Mouse (Mus musculus): ENCODE measurements at regions not wholly inside any gene's neighbourhood (a gene's known extent, or its start where the extent isn't known, plus 50 kb on each side); places are given as distances from the start of the nearest gene placed in this dataset.

GRCm38 (mm10) chr15:90827816-90828215, 148.6 kb upstream of the Cpne8 start:
- H3K27me3 ChIP-seq (ENCODE audit: control insufficient read depth, insufficient read depth, low read length), result no peaks in the 10 kb centered on the region
- H3K9ac ChIP-seq (ENCODE audit: low read length), result no peak overlapping the region
- ATAC-seq (ENCODE audit: low FRiP score, low TSS enrichment) (no peak), DNase-seq (ENCODE audit: low spot score) (no peak)
- no peaks in the 10 kb centered on the region for H3K9me3 ChIP-seq (ENCODE audit: control insufficient read depth, low read length)
- H3K27ac ChIP-seq (replicated peaks), result no peak overlapping the region
- no peaks in the 10 kb centered on the region for H3K36me3 ChIP-seq (ENCODE audit: control insufficient read depth, insufficient read depth, low read length)
- H3K4me1 ChIP-seq (replicated peaks; ENCODE audit: control insufficient read depth, insufficient read depth), result no peaks in the 10 kb centered on the region
- H3K4me2 ChIP-seq (replicated peaks; ENCODE audit: low read depth), result no peak overlapping the region
- no peak overlapping the region for H3K4me3 ChIP-seq (ENCODE audit: low read depth, low read length)
- WGBS, result 30% methylated on average over 4 of the region's 4 CpGs
- no peak for TF ChIP-seq CTCF (IDR thresholded peaks at IDR 0.05; ENCODE audit: low read depth)
- TF ChIP-seq EP300 (optimal IDR thresholded peaks at IDR 0.05), result no peak

GRCm38 (mm10) chr15:90822306-90822705, 143.1 kb upstream of the Cpne8 start:
- no peak for TF ChIP-seq EP300 (optimal IDR thresholded peaks at IDR 0.05)
- no peak for TF ChIP-seq CTCF (IDR thresholded peaks at IDR 0.05; ENCODE audit: low read depth)
- Histone ChIP-seq H3K4me3 (ENCODE audit: low read depth, low read length) (no peak overlapping the region), H3K4me1 (replicated peaks; ENCODE audit: control insufficient read depth, insufficient read depth) (no peaks in the 10 kb centered on the region), H3K36me3 (ENCODE audit: control insufficient read depth, insufficient read depth, low read length) (no peaks in the 10 kb centered on the region), H3K27ac (replicated peaks) (no peak overlapping the region), H3K9me3 (ENCODE audit: control insufficient read depth, low read length) (no peaks in the 10 kb centered on the region), H3K9ac (ENCODE audit: low read length) (no peak overlapping the region), H3K27me3 (ENCODE audit: control insufficient read depth, insufficient read depth, low read length) (no peaks in the 10 kb centered on the region), H3K4me2 (replicated peaks; ENCODE audit: low read depth) (no peak overlapping the region)
- WGBS, result 79% methylated on average over 6 of the region's 6 CpGs
- ATAC-seq (ENCODE audit: low FRiP score, low TSS enrichment), result no peak
- no peak for DNase-seq (ENCODE audit: low spot score)

- ATAC-seq (ENCODE audit: low FRiP score, low TSS enrichment), result no peak
- Histone ChIP-seq H3K9ac (ENCODE audit: low read length) (no peak overlapping the region), H3K27ac (replicated peaks) (no peak overlapping the region), H3K4me1 (replicated peaks; ENCODE audit: control insufficient read depth, insufficient read depth) (no peaks in the 10 kb centered on the region), H3K4me3 (ENCODE audit: low read depth, low read length) (no peak overlapping the region), H3K4me2 (replicated peaks; ENCODE audit: low read depth) (no peak overlapping the region), H3K36me3 (ENCODE audit: control insufficient read depth, insufficient read depth, low read length) (no peaks in the 10 kb centered on the region), H3K27me3 (ENCODE audit: control insufficient read depth, insufficient read depth, low read length) (no peaks in the 10 kb centered on the region), H3K9me3 (ENCODE audit: control insufficient read depth, low read length) (no peaks in the 10 kb centered on the region)
- DNase-seq (ENCODE audit: low spot score), result no peak
- TF ChIP-seq CTCF (IDR thresholded peaks at IDR 0.05; ENCODE audit: low read depth), result no peak
- no peak for TF ChIP-seq EP300 (optimal IDR thresholded peaks at IDR 0.05)
- 80% methylated on average over 14 of the region's 14 CpGs for WGBS
Observed at GRCm38 (mm10) chr15:90819949-90820655, 140.9 kb upstream of the Cpne8 start.

- Histone ChIP-seq H3K9me3 (ENCODE audit: control insufficient read depth, low read length) (no peaks in the 10 kb centered on the region), H3K27me3 (ENCODE audit: control insufficient read depth, insufficient read depth, low read length) (no peaks in the 10 kb centered on the region), H3K4me3 (ENCODE audit: low read depth, low read length) (no peak overlapping the region), H3K27ac (replicated peaks) (no peak overlapping the region), H3K36me3 (ENCODE audit: control insufficient read depth, insufficient read depth, low read length) (no peaks in the 10 kb centered on the region), H3K9ac (ENCODE audit: low read length) (no peak overlapping the region), H3K4me2 (replicated peaks; ENCODE audit: low read depth) (no peak overlapping the region), H3K4me1 (replicated peaks; ENCODE audit: control insufficient read depth, insufficient read depth) (no peaks in the 10 kb centered on the region)
- no peak for ATAC-seq (ENCODE audit: low FRiP score, low TSS enrichment)
- WGBS, result 74% methylated on average over 4 of the region's 4 CpGs
- no peak for DNase-seq (ENCODE audit: low spot score)
- TF ChIP-seq EP300 (optimal IDR thresholded peaks at IDR 0.05) (no peak), CTCF (IDR thresholded peaks at IDR 0.05; ENCODE audit: low read depth) (no peak)
Observed at GRCm38 (mm10) chr15:90818161-90818560, 138.9 kb upstream of the Cpne8 start.

GRCm38 (mm10) chr15:90813907-90814306, 134.7 kb upstream of the Cpne8 start:
- Histone ChIP-seq H3K4me3 (ENCODE audit: low read depth, low read length) (no peak overlapping the region), H3K9me3 (ENCODE audit: control insufficient read depth, low read length) (no peaks in the 10 kb centered on the region), H3K4me2 (replicated peaks; ENCODE audit: low read depth) (no peak overlapping the region), H3K27ac (replicated peaks) (no peak overlapping the region), H3K9ac (ENCODE audit: low read length) (no peak overlapping the region), H3K36me3 (ENCODE audit: control insufficient read depth, insufficient read depth, low read length) (no peaks in the 10 kb centered on the region), H3K27me3 (ENCODE audit: control insufficient read depth, insufficient read depth, low read length) (no peaks in the 10 kb centered on the region), H3K4me1 (replicated peaks; ENCODE audit: control insufficient read depth, insufficient read depth) (no peaks in the 10 kb centered on the region)
- no peak for ATAC-seq (ENCODE audit: low FRiP score, low TSS enrichment)
- 64% methylated on average over 5 of the region's 5 CpGs for WGBS
- DNase-seq (ENCODE audit: low spot score), result no peak
- no peak for TF ChIP-seq EP300 (optimal IDR thresholded peaks at IDR 0.05)
- no peak for TF ChIP-seq CTCF (IDR thresholded peaks at IDR 0.05; ENCODE audit: low read depth)

GRCm38 (mm10) chr15:90810341-90810740, 131.1 kb upstream of the Cpne8 start:
- Histone ChIP-seq H3K9ac (ENCODE audit: low read length) (no peak overlapping the region), H3K36me3 (ENCODE audit: control insufficient read depth, insufficient read depth, low read length) (no peaks in the 10 kb centered on the region), H3K4me1 (replicated peaks; ENCODE audit: control insufficient read depth, insufficient read depth) (no peaks in the 10 kb centered on the region), H3K4me2 (replicated peaks; ENCODE audit: low read depth) (no peak overlapping the region), H3K9me3 (ENCODE audit: control insufficient read depth, low read length) (no peaks in the 10 kb centered on the region), H3K27me3 (ENCODE audit: control insufficient read depth, insufficient read depth, low read length) (no peaks in the 10 kb centered on the region), H3K4me3 (ENCODE audit: low read depth, low read length) (no peak overlapping the region), H3K27ac (replicated peaks) (no peak overlapping the region)
- TF ChIP-seq CTCF (IDR thresholded peaks at IDR 0.05; ENCODE audit: low read depth) (no peak), EP300 (optimal IDR thresholded peaks at IDR 0.05) (no peak)
- DNase-seq (ENCODE audit: low spot score) (no peak), ATAC-seq (ENCODE audit: low FRiP score, low TSS enrichment) (no peak)
- WGBS, result 40% methylated on average over 3 of the region's 3 CpGs
